Mouse (Mus musculus): ENCODE results near the gene Rbbp9. TPM values are rescaled to one million over a fixed set of nuclear protein-coding genes. Genes with fewer than 3 reads are reported as not detected.
"Not testable (repeated sequence)": the region's sequence is repeated elsewhere in the genome, so short reads cannot be mapped to it uniquely, and the experiment has no call there.

The Rbbp9 gene
- polyA plus RNA-seq (2014; fragmentation: Nextera tagmentation; extraction: Ambion mirVana) = 70.1 and 71.0 TPM in 2 replicates

- Histone ChIP-seq H3K27me3 (ENCODE audit: control insufficient read depth, insufficient read depth, low read length) (no peaks in the 10 kb centered on the region), H3K9ac (ENCODE audit: low read length) (peak within 1 kb of the TSS; percentile 81), H3K9me3 (ENCODE audit: control insufficient read depth, low read length) (no peaks in the 10 kb centered on the region), H3K27ac (replicated peaks; ENCODE audit: low read depth, low read length) (peak within 1 kb of the TSS; percentile 76; the same call in 1 of the 2 replicates), H3K36me3 (ENCODE audit: control insufficient read depth, insufficient read depth, low read length) (no peaks in the 10 kb centered on the region; the same call in 1 of the 2 replicates), H3K4me1 (ENCODE audit: control insufficient read depth, insufficient read depth, low read length) (no peaks in the 10 kb centered on the region), H3K4me2 (ENCODE audit: low read depth, severe bottlenecking) (peak within 1 kb of the TSS; percentile 53), H3K4me3 (ENCODE audit: low read depth, low read length) (peak within 1 kb of the TSS; percentile 62)
- DNase-seq (ENCODE audit: low spot score) (peak; percentile 86), ATAC-seq (ENCODE audit: insufficient number of reproducible peaks, low FRiP score, low TSS enrichment, low read depth) (peak; percentile 93)
- WGBS = under 1% methylated on average over 17 of the region's 17 CpGs
These were observed at the start of gene Rbbp9 for GRCm38 (mm10) chr2:144550529-144550928. Rbbp9 (minus strand) TSS chr2:144550869.

DNA sequence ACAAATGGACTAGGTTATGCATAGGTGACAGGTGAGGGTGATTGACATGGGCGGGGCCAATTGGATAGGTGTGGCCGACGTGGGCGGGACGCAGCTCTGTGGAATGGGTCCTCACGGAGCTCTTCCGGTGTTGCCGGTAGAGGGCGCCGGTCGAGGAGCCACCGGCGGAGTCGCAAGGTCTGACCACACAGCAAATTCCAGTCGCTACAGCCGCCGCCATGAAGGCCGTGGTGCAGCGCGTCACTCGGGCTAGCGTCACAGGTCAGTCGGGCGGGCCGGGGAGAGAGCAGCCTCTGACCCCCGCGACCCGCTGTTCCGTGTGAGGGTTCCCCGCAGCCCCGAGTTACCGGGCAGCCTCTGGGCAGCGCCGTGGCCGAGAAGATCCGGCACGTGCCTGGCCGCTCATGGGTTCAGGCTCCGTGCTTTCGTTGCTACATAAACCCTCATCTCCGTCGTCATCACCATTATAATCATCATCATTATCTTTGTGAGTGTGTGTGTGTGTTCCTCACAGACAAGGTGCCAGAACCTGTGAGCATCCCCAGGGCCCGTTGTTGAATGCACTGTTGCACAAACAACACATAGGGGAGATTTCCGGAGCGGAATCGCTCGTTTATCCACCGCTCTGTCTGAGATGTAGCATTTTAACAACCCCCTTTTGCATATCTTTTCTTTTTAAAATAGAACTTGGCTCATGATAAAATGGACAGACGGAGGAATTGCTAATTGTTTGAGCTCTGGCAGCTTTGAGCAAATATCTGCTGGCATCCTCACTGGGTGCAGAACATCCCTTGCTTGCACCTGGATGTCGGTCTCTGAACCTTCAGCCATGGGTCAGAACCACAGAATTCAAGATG lies 49.4 kb upstream of the Rbbp9 start, which contains the start of gene Dtd1:
Gene Dtd1 (plus strand): TSS at position 67 of the 857 bp plus-strand sequence.
- no peaks in the 10 kb centered on the region for H3K4me1 ChIP-seq (ENCODE audit: control insufficient read depth, insufficient read depth, low read length)
- no peaks in the 10 kb centered on the region for H3K36me3 ChIP-seq (ENCODE audit: control insufficient read depth, insufficient read depth, low read length)
- peak; percentile 94 for ATAC-seq (ENCODE audit: insufficient number of reproducible peaks, low FRiP score, low TSS enrichment, low read depth)
- H3K4me3 ChIP-seq (ENCODE audit: low read depth, low read length) = peak within 1 kb of the TSS; percentile 58
- peak within 1 kb of the TSS; percentile 90 for H3K9ac ChIP-seq (ENCODE audit: low read length)
- DNase-seq (ENCODE audit: low spot score) = peak; percentile 91
- peak within 1 kb of the TSS; percentile 49 for H3K4me2 ChIP-seq (ENCODE audit: low read depth, severe bottlenecking)
- H3K27ac ChIP-seq (replicated peaks; ENCODE audit: low read depth, low read length) = no peak within 1 kb of the TSS
- no peaks in the 10 kb centered on the region for H3K9me3 ChIP-seq (ENCODE audit: control insufficient read depth, low read length)
- H3K27me3 ChIP-seq (ENCODE audit: control insufficient read depth, insufficient read depth, low read length) = no peaks in the 10 kb centered on the region
- WGBS = 2% methylated on average over 50 of the region's 50 CpGs

- H3K27ac ChIP-seq (replicated peaks; ENCODE audit: low read depth, low read length) = no peak overlapping the region
- no peak overlapping the region for H3K4me2 ChIP-seq (ENCODE audit: low read depth, severe bottlenecking)
- DNase-seq (ENCODE audit: low spot score) = peak; percentile 13
- ATAC-seq (ENCODE audit: insufficient number of reproducible peaks, low FRiP score, low TSS enrichment, low read depth) = no peak
- no peaks in the 10 kb centered on the region for H3K36me3 ChIP-seq (ENCODE audit: control insufficient read depth, insufficient read depth, low read length)
- 77% methylated on average over 2 of the region's 2 CpGs for WGBS
- no peak overlapping the region for H3K4me3 ChIP-seq (ENCODE audit: low read depth, low read length)
- no peaks in the 10 kb centered on the region for H3K27me3 ChIP-seq (ENCODE audit: control insufficient read depth, insufficient read depth, low read length)
- H3K9ac ChIP-seq (ENCODE audit: low read length) = no peak overlapping the region
- no peaks in the 10 kb centered on the region for H3K4me1 ChIP-seq (ENCODE audit: control insufficient read depth, insufficient read depth, low read length)
- no peaks in the 10 kb centered on the region for H3K9me3 ChIP-seq (ENCODE audit: control insufficient read depth, low read length)
These were observed 47.3 kb upstream of the Rbbp9 start for GRCm38 (mm10) chr2:144598006-144598405.

DNA sequence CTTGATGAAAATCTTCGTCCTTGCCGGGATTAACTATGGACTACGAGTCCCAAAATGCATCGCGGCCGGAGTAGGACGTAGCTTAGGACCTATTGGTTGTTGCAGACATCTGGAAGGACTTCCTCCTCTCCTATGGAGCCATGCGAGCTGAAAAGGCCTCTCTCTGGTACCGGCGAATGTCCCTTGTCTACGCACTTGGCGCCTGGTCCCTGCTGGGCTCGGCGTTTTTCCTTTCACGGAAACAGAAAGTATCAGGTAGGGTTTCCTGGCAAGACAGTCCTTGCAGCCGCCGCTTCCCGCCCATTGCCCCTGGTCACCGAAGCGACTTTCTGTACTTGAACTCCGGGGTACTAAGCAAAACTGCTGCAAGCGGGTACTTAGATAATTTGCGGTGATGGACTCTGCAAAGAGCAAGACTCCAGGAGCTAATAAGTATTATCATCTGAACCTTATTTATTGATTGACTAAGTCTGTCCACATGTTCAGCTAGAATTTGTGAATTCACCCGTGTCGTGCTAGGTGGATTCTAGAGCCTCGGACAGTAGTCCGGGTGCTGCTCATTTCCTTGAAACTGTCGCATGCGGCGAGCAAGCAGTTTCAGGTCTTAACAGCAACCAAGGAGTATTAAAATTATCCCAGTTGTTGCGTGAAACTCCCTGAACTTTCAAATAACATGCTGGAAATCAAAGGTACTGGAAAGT lies 43.4 kb upstream of the Rbbp9 start, which contains the start of gene Smim26:
Gene Smim26 (plus strand): TSS at position 104 of the 701 bp plus-strand sequence.
- Histone ChIP-seq H3K9ac (ENCODE audit: low read length) (peak within 1 kb of the TSS; percentile 67), H3K27ac (replicated peaks; ENCODE audit: low read depth, low read length) (no peak within 1 kb of the TSS), H3K36me3 (ENCODE audit: control insufficient read depth, insufficient read depth, low read length) (no peaks in the 10 kb centered on the region), H3K27me3 (ENCODE audit: control insufficient read depth, insufficient read depth, low read length) (no peaks in the 10 kb centered on the region), H3K4me3 (ENCODE audit: low read depth, low read length) (peak within 1 kb of the TSS; percentile 57), H3K4me1 (ENCODE audit: control insufficient read depth, insufficient read depth, low read length) (no peaks in the 10 kb centered on the region), H3K4me2 (ENCODE audit: low read depth, severe bottlenecking) (peak within 1 kb of the TSS; percentile 45), H3K9me3 (ENCODE audit: control insufficient read depth, low read length) (no peaks in the 10 kb centered on the region)
- WGBS = 2% methylated on average over 31 of the region's 31 CpGs
- DNase-seq (ENCODE audit: low spot score) (peak; percentile 85), ATAC-seq (ENCODE audit: insufficient number of reproducible peaks, low FRiP score, low TSS enrichment, low read depth) (peak; percentile 91)

DNA sequence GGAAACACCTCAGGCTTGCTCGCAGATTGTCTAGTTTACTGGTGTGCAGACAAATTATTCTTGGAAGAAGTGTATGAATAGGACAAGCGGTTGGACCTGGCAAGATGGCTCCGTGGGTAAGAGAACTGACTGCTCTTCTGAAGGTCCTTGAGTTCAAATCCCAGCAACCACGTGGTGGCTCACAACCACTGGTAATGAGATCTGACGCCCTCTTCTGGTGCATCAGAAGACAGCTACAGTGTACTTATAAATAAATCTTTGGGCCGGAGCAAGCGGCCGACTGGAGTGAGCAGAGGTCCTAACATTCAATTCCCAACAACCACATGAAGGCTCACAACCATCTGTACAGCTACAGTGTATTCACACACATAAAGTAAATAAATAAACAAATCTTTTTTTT lies 42.4 kb upstream of the Rbbp9 start:
- not testable (repeated sequence) for H3K36me3 ChIP-seq (ENCODE audit: control insufficient read depth, insufficient read depth, low read length); H3K9me3 ChIP-seq (ENCODE audit: control insufficient read depth, low read length); H3K27me3 ChIP-seq (ENCODE audit: control insufficient read depth, insufficient read depth, low read length); H3K4me3 ChIP-seq (ENCODE audit: low read depth, low read length); H3K27ac ChIP-seq (replicated peaks; ENCODE audit: low read depth, low read length); H3K9ac ChIP-seq (ENCODE audit: low read length); H3K4me1 ChIP-seq (ENCODE audit: control insufficient read depth, insufficient read depth, low read length); ATAC-seq (ENCODE audit: insufficient number of reproducible peaks, low FRiP score, low TSS enrichment, low read depth); H3K4me2 ChIP-seq (ENCODE audit: low read depth, severe bottlenecking); DNase-seq (ENCODE audit: low spot score)
- 69% methylated on average over 8 of the region's 8 CpGs for WGBS

GRCm38 (mm10) chr2:144588723-144589122 lies 38.1 kb upstream of the Rbbp9 start:
- no peak for ATAC-seq (ENCODE audit: insufficient number of reproducible peaks, low FRiP score, low TSS enrichment, low read depth)
- no peaks in the 10 kb centered on the region for H3K9me3 ChIP-seq (ENCODE audit: control insufficient read depth, low read length)
- H3K27ac ChIP-seq (replicated peaks; ENCODE audit: low read depth, low read length) = no peak overlapping the region
- H3K4me3 ChIP-seq (ENCODE audit: low read depth, low read length) = no peak overlapping the region
- no peak for DNase-seq (ENCODE audit: low spot score)
- H3K4me1 ChIP-seq (ENCODE audit: control insufficient read depth, insufficient read depth, low read length) = no peaks in the 10 kb centered on the region
- no peak overlapping the region for H3K4me2 ChIP-seq (ENCODE audit: low read depth, severe bottlenecking)
- peaks cover 20% of the 10 kb centered on the region; the same call in 1 of the 2 replicates for H3K36me3 ChIP-seq (ENCODE audit: control insufficient read depth, insufficient read depth, low read length)
- no peaks in the 10 kb centered on the region for H3K27me3 ChIP-seq (ENCODE audit: control insufficient read depth, insufficient read depth, low read length)
- 80% methylated on average over 4 of the region's 4 CpGs for WGBS
- H3K9ac ChIP-seq (ENCODE audit: low read length) = no peak overlapping the region

DNA sequence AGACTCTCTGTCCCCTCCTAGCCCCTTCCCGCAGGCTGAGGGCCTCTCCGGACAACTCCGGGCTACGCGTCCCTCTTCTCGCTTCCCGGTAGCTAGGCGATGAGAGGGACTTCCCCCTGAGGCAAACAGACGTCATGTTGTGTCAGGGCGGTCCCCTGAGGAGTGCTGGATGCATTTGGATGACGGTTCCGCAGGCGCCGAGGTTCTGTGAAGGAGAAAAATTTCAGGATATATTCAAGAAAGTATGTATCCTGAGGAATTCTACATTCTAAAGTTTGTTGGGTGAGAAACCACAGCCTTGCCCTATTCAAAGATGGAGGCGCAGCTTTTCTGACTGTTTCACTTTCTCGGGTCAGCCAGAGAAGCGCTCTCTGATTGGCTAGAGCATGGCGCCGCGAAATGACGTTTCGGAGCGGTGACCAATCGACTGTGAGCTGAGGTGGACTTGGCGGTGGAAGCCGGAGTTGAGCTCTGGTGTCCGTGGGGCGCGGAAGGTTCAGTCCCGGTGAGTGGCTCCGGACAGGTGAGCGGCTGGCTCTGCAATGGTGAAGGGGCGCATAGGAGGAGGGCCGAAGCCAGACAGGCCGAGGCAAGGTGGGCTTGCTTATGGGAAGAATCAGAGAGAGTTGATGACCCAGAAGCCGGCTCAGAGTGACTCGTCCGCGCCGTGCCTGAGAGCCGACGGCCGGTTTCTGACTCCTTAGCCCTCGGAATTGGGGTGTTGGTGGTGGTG lies 5.3 kb upstream of the Rbbp9 start, which contains the start of gene Sec23b:
Gene Sec23b (plus strand): TSS at position 410 of the 733 bp plus-strand sequence.
- DNase-seq (ENCODE audit: low spot score) (peak; percentile 97), ATAC-seq (ENCODE audit: insufficient number of reproducible peaks, low FRiP score, low TSS enrichment, low read depth) (peak; percentile 96)
- peak within 1 kb of the TSS; percentile 77 for H3K27ac ChIP-seq (replicated peaks; ENCODE audit: low read depth, low read length)
- 0 out of 2 replicates have a peak, but pooled peaks cover 3% of the 10 kb centered on the region for H3K4me1 ChIP-seq (ENCODE audit: control insufficient read depth, insufficient read depth, low read length)
- peak within 1 kb of the TSS; percentile 59 for H3K4me2 ChIP-seq (ENCODE audit: low read depth, severe bottlenecking)
- H3K36me3 ChIP-seq (ENCODE audit: control insufficient read depth, insufficient read depth, low read length) = peaks cover 2% of the 10 kb centered on the region; the same call in 1 of the 2 replicates
- H3K9ac ChIP-seq (ENCODE audit: low read length) = peak within 1 kb of the TSS; percentile 84
- peak within 1 kb of the TSS; percentile 79 for H3K4me3 ChIP-seq (ENCODE audit: low read depth, low read length)
- no peaks in the 10 kb centered on the region for H3K27me3 ChIP-seq (ENCODE audit: control insufficient read depth, insufficient read depth, low read length)
- WGBS = under 1% methylated on average over 44 of the region's 44 CpGs
- no peaks in the 10 kb centered on the region for H3K9me3 ChIP-seq (ENCODE audit: control insufficient read depth, low read length)
